Comparison of ENCODE assay signal across 9 mouse cellular contexts in the genomic region with DNA sequence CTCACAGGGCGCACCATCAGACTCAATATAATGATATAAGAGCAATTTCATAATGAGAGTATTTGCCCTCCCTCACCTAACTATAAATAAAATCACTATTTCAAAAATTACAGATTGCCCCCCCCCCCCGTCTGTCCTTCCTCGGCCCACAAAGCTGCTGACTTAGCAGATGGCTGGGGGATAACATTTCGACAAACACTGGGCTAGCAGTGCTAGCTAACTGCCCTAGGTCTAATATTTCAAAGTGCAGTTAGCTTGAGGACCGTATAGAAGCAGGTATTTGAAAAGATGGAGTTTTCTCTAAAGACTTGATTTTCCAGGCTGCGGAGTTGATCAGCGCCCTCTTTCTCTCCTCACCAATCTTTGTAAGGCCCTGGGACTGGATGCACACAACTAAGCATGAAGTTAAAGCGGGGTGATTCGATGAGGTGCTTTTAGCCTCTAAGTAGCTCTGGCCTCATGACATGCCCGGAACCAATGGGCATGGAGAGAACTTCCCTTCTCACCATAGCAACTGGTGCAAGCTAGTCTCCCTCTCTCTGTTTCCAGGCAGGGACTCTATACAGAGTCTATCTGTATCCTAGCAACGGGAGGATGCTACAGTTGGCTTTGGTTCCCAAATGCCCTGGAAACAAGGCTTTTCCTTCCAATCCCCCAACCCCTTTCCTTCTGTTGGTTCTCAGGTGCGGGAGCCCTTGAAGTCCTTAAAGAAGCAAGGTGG.
DNase-seq lines count a peak whose midpoint lies in the region; ATAC-seq lines count a peak whose summit lies in the region.
"Had no signal": no experiment of that assay in that cellular context is flagged by ENCODE, and none has a peak within 500 bp of the region (broad histone marks: within the 10 kb centered on the region; RNA-seq: fewer than 3 reads in every experiment).

No protein-coding gene starts in this region.

- H3K4me3 ChIP-seq in hindbrain, embryonic 11.5 days (ENCODE audit: low read depth, low read length) = no peak overlapping the region
- H3K4me3 ChIP-seq in limb, embryonic 13.5 days = no peak overlapping the region
- H3K4me3 ChIP-seq: gastrocnemius, adult 2 months had no signal

- WGBS in hindbrain, embryonic 11.5 days = 63% methylated on average over 12 of the region's 12 CpGs
- 57% methylated on average over 12 of the region's 12 CpGs for WGBS in limb, embryonic 13.5 days

- H3K9ac ChIP-seq in hindbrain, embryonic 11.5 days (ENCODE audit: low read depth, low read length) = no peak overlapping the region
- peak overlapping the region; percentile 8; the same call in 1 of the 2 replicates for H3K9ac ChIP-seq in limb, embryonic 13.5 days

- no peak overlapping the region; the same call in 1 of the 2 replicates for H3K4me2 ChIP-seq in hindbrain, embryonic 11.5 days (replicated peaks; ENCODE audit: low read depth, low read length)
- no peak overlapping the region for H3K4me2 ChIP-seq in limb, embryonic 13.5 days (replicated peaks)

- no peaks in the 10 kb centered on the region for H3K9me3 ChIP-seq in hindbrain, embryonic 11.5 days (ENCODE audit: control insufficient read depth, low read length)
- no peaks in the 10 kb centered on the region for H3K9me3 ChIP-seq in limb, embryonic 13.5 days

- peak; percentile 62 for DNase-seq in layer of hippocampus, adult 11-12 months (ENCODE audit: low spot score)
- no peak for DNase-seq in layer of hippocampus, adult 9-10 months (ENCODE audit: low spot score)
- DNase-seq in hindbrain, embryonic 11.5 days (ENCODE audit: low spot score) = peak; percentile 59
- DNase-seq in right cerebral cortex, postnatal 14 days = peak; percentile 18
- no peak for DNase-seq in thymus, postnatal 0 days (ENCODE audit: low spot score)
- no peak for DNase-seq in spleen, postnatal 4 days (ENCODE audit: low spot score in 2 of 2)
- no peak for DNase-seq in spleen, postnatal 36 days (ENCODE audit: low spot score in 2 of 2)

- no peaks in the 10 kb centered on the region for H3K36me3 ChIP-seq in hindbrain, embryonic 11.5 days (ENCODE audit: control insufficient read depth, insufficient read depth, low read length)
- no peaks in the 10 kb centered on the region for H3K36me3 ChIP-seq in limb, embryonic 13.5 days

- ATAC-seq in hindbrain, embryonic 11.5 days (ENCODE audit: low FRiP score) = peak; percentile 74
- ATAC-seq in limb, embryonic 13.5 days (ENCODE audit: low FRiP score, low read depth) = 0 out of 2 replicates have a peak, but pooled peaks have one; percentile 13

- H3K27me3 ChIP-seq in hindbrain, embryonic 11.5 days (ENCODE audit: control insufficient read depth, insufficient read depth, low read length) = peaks cover 2% of the 10 kb centered on the region; the same call in 1 of the 2 replicates
- 0 out of 2 replicates have a peak, but pooled peaks cover 4% of the 10 kb centered on the region for H3K27me3 ChIP-seq in limb, embryonic 13.5 days

- no peaks in the 10 kb centered on the region for H3K4me1 ChIP-seq in hindbrain, embryonic 11.5 days (replicated peaks; ENCODE audit: control insufficient read depth, insufficient read depth, low read length)
- H3K4me1 ChIP-seq in limb, embryonic 13.5 days = 0 out of 2 replicates have a peak, but pooled peaks cover 10% of the 10 kb centered on the region

- no peak overlapping the region for H3K27ac ChIP-seq in hindbrain, embryonic 11.5 days (ENCODE audit: low read depth, low read length)
- H3K27ac ChIP-seq in limb, embryonic 13.5 days = no peak overlapping the region
- H3K27ac ChIP-seq: gastrocnemius, adult 2 months had no signal

Comparison
In these comparisons a context has a peak if more than half of its experiments do, and no peak if none do; other contexts are left out.
1. DNase-seq: peak in layer of hippocampus, adult 11-12 months (single experiment), hindbrain, embryonic 11.5 days (single experiment) and right cerebral cortex, postnatal 14 days (single experiment); none in layer of hippocampus, adult 9-10 months (single experiment), thymus, postnatal 0 days (single experiment), spleen, postnatal 4 days (0 of 2) and spleen, postnatal 36 days (0 of 2).